Mouse (Mus musculus) layer of hippocampus, postnatal 10 days (tissue): ENCODE data around the gene Scamp2. TPM values are rescaled to one million over a fixed set of nuclear protein-coding genes. Genes with fewer than 3 reads are reported as not detected.

Source experiments
- DNase-seq, 2 experiments: peaks; one replicate each; pipeline ENCODE4 v3.0.0; 2021; ENCODE audit warnings: low spot score in 2 of 2
- total RNA-seq, 2 experiments: library from RNA; stranded (reverse); gene quantifications; 2 replicates each; pipeline ENCODE4 v1.2.3; 2021

Gene Scamp2
- total RNA-seq, 2 experiments from 2014 or later = 28.9 to 33.3 TPM

GRCm38 (mm10) chr9:57625674-57626500 is 65.1 kb downstream of the Scamp2 start:
- DNase-seq = no peak

- DNase-seq = no peak
Measured at GRCm38 (mm10) chr9:57627191-57627590, 66.4 kb downstream of the Scamp2 start.

GRCm38 (mm10) chr9:57627892-57628291 is 67.1 kb downstream of the Scamp2 start:
- no peak for DNase-seq

GRCm38 (mm10) chr9:57628717-57629116 is 68.0 kb downstream of the Scamp2 start:
- no peak for DNase-seq

- peak; percentile 90 to 92 for DNase-seq
Measured at GRCm38 (mm10) chr9:57629118-57629874, 68.6 kb downstream of the Scamp2 start.

- peak in 1 of 2 experiments; percentile 50 for DNase-seq
Measured at GRCm38 (mm10) chr9:57633481-57634024, 72.8 kb downstream of the Scamp2 start.

- DNase-seq = no peak
Measured at GRCm38 (mm10) chr9:57637272-57637671, 76.5 kb downstream of the Scamp2 start.

- DNase-seq = peak; percentile 58 to 61
Measured at GRCm38 (mm10) chr9:57637741-57638322, 77.1 kb downstream of the Scamp2 start.

Other genes with a start within 250 kb of the Scamp2 start
- 10 to 100 TPM; 14.2 to 15.5 TPM for gene Ppcdc, start 120.8 kb upstream of the Scamp2 start, total RNA-seq
- gene Scamp5, start 92.9 kb upstream of the Scamp2 start, total RNA-seq = 100 to 1,000 TPM; 345 to 387 TPM
- gene Rpp25, start 56.9 kb upstream of the Scamp2 start, total RNA-seq = 10 to 100 TPM; 11.5 to 11.7 TPM
- 100 to 1,000 TPM; 486 to 497 TPM for gene Cox5a, start 39.7 kb upstream of the Scamp2 start, total RNA-seq
- gene Fam219b, start 23.4 kb upstream of the Scamp2 start, total RNA-seq = 10 to 100 TPM; 24.6 to 28.8 TPM
- 10 to 100 TPM; 70.4 to 76.5 TPM for gene Mpi, start 8.2 kb upstream of the Scamp2 start, total RNA-seq
- gene Ulk3, start 28.5 kb downstream of the Scamp2 start, total RNA-seq = 10 to 100 TPM; 26.3 to 27.0 TPM
- 1 to 10 TPM; 1.9 to 2.6 TPM for gene Cplx3, start 45.3 kb downstream of the Scamp2 start, total RNA-seq
- not detected for gene Lman1l, start 59.8 kb downstream of the Scamp2 start, total RNA-seq
- 10 to 100 TPM; 56.6 to 59.0 TPM for gene Csk, start 92.7 kb downstream of the Scamp2 start, total RNA-seq
- gene Cyp1a2, start 122.8 kb downstream of the Scamp2 start, total RNA-seq = not detected
- gene Cyp1a1, start 127.0 kb downstream of the Scamp2 start, total RNA-seq = under 1 TPM; 0.48 to 0.60 TPM
- 10 to 100 TPM; 14.6 to 16.0 TPM for gene Edc3, start 147.6 kb downstream of the Scamp2 start, total RNA-seq
- gene Clk3, start 204.9 kb downstream of the Scamp2 start, total RNA-seq = 10 to 100 TPM; 64.3 to 66.9 TPM